Mouse (Mus musculus) forebrain, embryonic 14.5 days (tissue): ENCODE measurements around the gene Grik5. TPM values are rescaled to one million over a fixed set of nuclear protein-coding genes. Genes with fewer than 3 reads are reported as not detected.
"Not testable (repeated sequence)": the region's sequence is repeated elsewhere in the genome, so short reads cannot be mapped to it uniquely, and the experiment has no call there.

Experiments used
- ATAC-seq: fragments of 200-750 bp; cut with Nextera tagmentation; 2 replicates; pipeline ENCODE4 v1.8.0; 2017; ENCODE audit warnings: mild to moderate bottlenecking, moderate library complexity
- DNase-seq: peaks from one replicate; pipeline ENCODE4 v3.0.0-alpha.2; 2015; ENCODE audit warnings: low spot score
- H3K27ac ChIP-seq: fragments of 300-500 bp; sonication (generic); 2 replicates; pipeline ENCODE4 v1.5.1; 2014; ENCODE audit warnings: low read depth, mild to moderate bottlenecking, control low read depth, low read length, moderate library complexity
- H3K27me3 ChIP-seq: fragments of 300-500 bp; sonication (generic); replicated peaks from 2 replicates; pipeline ENCODE4 v1.6.1; 2014; ENCODE audit warnings: low read length, control low read depth, mixed read lengths; ENCODE audit not compliant: control insufficient read depth, insufficient read depth
- H3K36me3 ChIP-seq: fragments of 300-500 bp; sonication (generic); 2 replicates; pipeline ENCODE4 v1.6.1; 2014; ENCODE audit warnings: low read length, control low read depth; ENCODE audit not compliant: control insufficient read depth, insufficient read depth
- H3K4me1 ChIP-seq: fragments of 300-500 bp; sonication (generic); 2 replicates; pipeline ENCODE4 v1.6.1; 2014; ENCODE audit warnings: antibody characterized with exemption, low read length, control low read depth; ENCODE audit not compliant: control insufficient read depth, insufficient read depth
- H3K4me2 ChIP-seq: fragments of 300-500 bp; sonication (generic); 2 replicates; pipeline ENCODE4 v1.6.1; 2014; ENCODE audit warnings: mild to moderate bottlenecking, control low read depth, low read length
- H3K4me3 ChIP-seq: fragments of 300-500 bp; sonication (generic); 2 replicates; pipeline ENCODE4 v1.5.1; 2014; ENCODE audit warnings: low read depth, low read length, control low read depth
- H3K9ac ChIP-seq: fragments of 300-500 bp; sonication (generic); 2 replicates; pipeline ENCODE4 v1.6.1; 2014; ENCODE audit warnings: mild to moderate bottlenecking, low read length, control low read depth, moderate library complexity
- H3K9me3 ChIP-seq: fragments of 300-500 bp; sonication (generic); replicated peaks from 2 replicates; pipeline ENCODE4 v1.6.1; 2016; ENCODE audit warnings: low read length, control low read depth, mixed read lengths; ENCODE audit not compliant: control insufficient read depth
- WGBS: fragments of 180-500 bp; shearing (Covaris S2); extraction: QIAGEN DNeasy Blood & Tissue Kit; methylation state at CpG from one replicate; pipeline ENCODE4 v1.1.7; 2014; 5-methylcytosine and 5-hydroxymethylcytosine counted together
- polyA plus RNA-seq: library from polyadenylated mRNA; unstranded; fragments of >200 nt; fragmentation: Nextera tagmentation; extraction: Ambion mirVana; gene quantifications from 2 replicates; pipeline ENCODE4 v1.2.1, GENCODE M21; 2014

Gene Grik5
- polyA plus RNA-seq, 1 experiment from 2014 or later: 11.2 TPM

GRCm38 (mm10) chr7:25057888-25058287, 14.3 kb downstream of the Grik5 start:
- DNase-seq (no peak), ATAC-seq (no peak)
- no peak overlapping the region for H3K27ac ChIP-seq
- no peaks in the 10 kb centered on the region for H3K4me1 ChIP-seq
- 90% methylated on average over 5 of the region's 5 CpGs for WGBS
- no peak overlapping the region for H3K4me3 ChIP-seq
- H3K4me2 ChIP-seq: no peak overlapping the region
- H3K9ac ChIP-seq: no peak overlapping the region
- no peaks in the 10 kb centered on the region for H3K9me3 ChIP-seq
- H3K27me3 ChIP-seq: no peaks in the 10 kb centered on the region
- peaks cover 97% of the 10 kb centered on the region for H3K36me3 ChIP-seq

DNA sequence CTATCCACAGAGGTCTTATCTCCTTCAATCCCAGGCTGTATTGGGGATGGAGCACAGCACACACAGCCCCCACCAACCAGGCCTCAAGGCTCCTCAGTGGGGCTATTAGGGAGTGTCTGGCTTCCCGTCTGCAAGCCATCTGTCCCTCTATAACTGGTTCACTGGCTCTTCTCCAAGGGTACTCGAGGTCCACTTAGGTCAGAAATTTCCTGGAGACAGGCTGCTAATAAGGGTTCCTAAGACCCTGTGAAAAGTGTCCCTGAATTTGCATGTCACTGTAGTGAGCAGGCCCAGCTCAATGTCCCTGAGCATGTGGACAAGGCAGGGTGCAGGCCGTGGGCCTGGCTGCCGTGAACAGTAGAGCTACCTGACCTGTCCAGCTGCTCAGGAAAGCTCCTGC, 15.2 kb downstream of the Grik5 start:
- peaks cover 98% of the 10 kb centered on the region for H3K36me3 ChIP-seq
- DNase-seq (peak; percentile 19), ATAC-seq (no peak)
- no peak overlapping the region for H3K4me3 ChIP-seq
- H3K4me2 ChIP-seq: no peak overlapping the region
- no peak overlapping the region for H3K27ac ChIP-seq
- H3K27me3 ChIP-seq: no peaks in the 10 kb centered on the region
- no peaks in the 10 kb centered on the region for H3K9me3 ChIP-seq
- H3K9ac ChIP-seq: no peak overlapping the region
- no peaks in the 10 kb centered on the region for H3K4me1 ChIP-seq
- WGBS: 78% methylated on average over 4 of the region's 4 CpGs

- no peak overlapping the region for H3K9ac ChIP-seq
- no peak overlapping the region for H3K4me3 ChIP-seq
- DNase-seq (no peak), ATAC-seq (no peak)
- H3K4me1 ChIP-seq: no peaks in the 10 kb centered on the region
- H3K9me3 ChIP-seq: no peaks in the 10 kb centered on the region
- no peak overlapping the region for H3K27ac ChIP-seq
- WGBS: 96% methylated on average over 3 of the region's 3 CpGs
- H3K4me2 ChIP-seq: no peak overlapping the region
- no peaks in the 10 kb centered on the region for H3K27me3 ChIP-seq
- H3K36me3 ChIP-seq: peaks cover 96% of the 10 kb centered on the region
These were observed 19.6 kb downstream of the Grik5 start for GRCm38 (mm10) chr7:25052587-25052986.

DNA sequence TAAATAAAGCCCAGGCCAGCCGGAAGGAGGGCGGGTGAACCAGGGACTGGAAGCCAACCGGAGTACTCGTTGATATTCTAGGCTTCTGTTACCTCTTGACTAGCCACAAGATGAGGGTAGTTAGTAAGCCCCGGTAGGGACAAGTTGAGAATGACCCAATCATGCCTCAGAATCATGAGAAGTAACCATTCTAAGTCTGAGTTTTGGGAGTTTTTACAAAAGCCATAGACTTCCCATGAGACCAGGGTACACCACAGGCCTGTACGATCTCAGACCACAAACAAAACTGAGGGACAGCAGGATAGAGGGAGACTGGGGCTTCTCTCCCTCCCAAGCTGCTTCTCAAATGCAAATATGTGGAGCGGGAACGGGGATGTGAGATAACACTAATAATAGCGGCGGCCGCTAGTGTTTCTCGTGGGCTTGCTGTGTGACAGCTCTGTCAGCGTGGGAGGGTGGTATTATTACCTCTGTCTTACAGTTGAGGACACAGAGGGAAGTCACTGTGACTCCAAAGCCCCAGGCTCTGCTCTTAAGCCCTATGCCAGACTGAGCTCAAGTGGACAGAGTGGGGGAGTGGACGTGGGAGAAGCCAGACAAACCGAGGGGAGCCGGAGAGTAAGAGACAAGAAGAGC, 22.7 kb downstream of the Grik5 start:
- Histone ChIP-seq H3K27ac (no peak overlapping the region), H3K9ac (no peak overlapping the region), H3K4me3 (no peak overlapping the region), H3K27me3 (no peaks in the 10 kb centered on the region), H3K4me2 (no peak overlapping the region), H3K4me1 (no peaks in the 10 kb centered on the region), H3K36me3 (peaks cover 92% of the 10 kb centered on the region), H3K9me3 (no peaks in the 10 kb centered on the region)
- WGBS: 83% methylated on average over 16 of the region's 16 CpGs
- no peak for ATAC-seq
- DNase-seq: no peak

GRCm38 (mm10) chr7:25047363-25047762, 24.8 kb downstream of the Grik5 start:
- ATAC-seq: no peak
- Histone ChIP-seq H3K9ac (no peak overlapping the region), H3K4me3 (no peak overlapping the region), H3K4me1 (no peaks in the 10 kb centered on the region), H3K4me2 (no peak overlapping the region), H3K27me3 (no peaks in the 10 kb centered on the region), H3K9me3 (no peaks in the 10 kb centered on the region), H3K27ac (no peak overlapping the region), H3K36me3 (peaks cover 93% of the 10 kb centered on the region)
- peak; percentile 28 for DNase-seq
- 79% methylated on average over 8 of the region's 8 CpGs for WGBS

DNA sequence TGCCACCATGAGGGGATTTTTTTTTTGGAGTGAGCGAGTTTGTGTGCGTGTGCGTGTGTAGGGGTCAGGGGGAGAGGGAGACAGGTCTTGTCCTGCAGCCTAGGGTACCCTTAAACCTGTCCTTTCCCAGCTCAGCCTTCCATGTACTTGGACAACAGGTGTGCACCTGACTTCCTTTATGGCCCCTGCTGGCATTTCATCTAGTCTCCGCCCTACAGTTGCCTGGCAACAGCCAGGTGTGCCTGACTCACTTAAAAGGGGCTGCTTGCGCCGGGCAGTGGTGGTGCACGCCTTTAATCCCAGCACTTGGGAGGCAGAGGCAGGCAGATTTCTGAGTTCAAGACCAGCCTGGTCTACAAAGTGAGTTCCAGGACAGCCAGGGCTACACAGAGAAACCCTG, 27.5 kb downstream of the Grik5 start:
- not testable (repeated sequence) for H3K27me3 ChIP-seq, H3K4me2 ChIP-seq, H3K9me3 ChIP-seq, H3K9ac ChIP-seq, H3K4me1 ChIP-seq, ATAC-seq, DNase-seq, H3K27ac ChIP-seq, H3K4me3 ChIP-seq
- H3K36me3 ChIP-seq: peaks cover 95% of the 10 kb centered on the region
- WGBS: 98% methylated on average over 7 of the region's 7 CpGs

- DNase-seq (no peak), ATAC-seq (no peak)
- no peaks in the 10 kb centered on the region for H3K9me3 ChIP-seq
- no peaks in the 10 kb centered on the region for H3K4me1 ChIP-seq
- WGBS: 93% methylated on average over 12 of the region's 12 CpGs
- peaks cover 86% of the 10 kb centered on the region for H3K36me3 ChIP-seq
- no peak overlapping the region for H3K4me2 ChIP-seq
- H3K4me3 ChIP-seq: no peak overlapping the region
- no peaks in the 10 kb centered on the region for H3K27me3 ChIP-seq
- no peak overlapping the region for H3K27ac ChIP-seq
- no peak overlapping the region for H3K9ac ChIP-seq
These were observed 30.2 kb downstream of the Grik5 start for GRCm38 (mm10) chr7:25041921-25042320.

DNA sequence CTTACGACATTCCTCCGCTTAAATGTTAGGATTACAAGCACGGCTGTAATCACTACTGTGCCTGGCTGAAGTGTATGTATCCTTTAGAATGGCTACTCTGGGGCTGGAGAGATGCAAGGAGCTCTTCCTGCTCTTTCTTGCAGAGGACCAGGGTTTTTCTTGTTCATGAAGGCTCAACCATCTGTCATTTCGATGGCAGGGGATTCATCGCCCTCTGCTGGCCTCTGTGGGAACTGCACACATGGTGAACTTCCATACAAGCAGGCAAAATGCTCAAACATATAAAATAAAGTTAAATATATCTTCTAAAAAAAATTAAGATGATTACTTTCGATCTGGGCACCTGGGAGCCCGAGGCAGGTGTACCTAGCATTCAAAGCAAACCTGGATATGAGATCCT, 36.2 kb downstream of the Grik5 start:
- peak; percentile 87 for DNase-seq
- H3K4me1 ChIP-seq: no peaks in the 10 kb centered on the region
- peak; percentile 49; the same call in 1 of the 2 replicates for ATAC-seq
- no peak overlapping the region for H3K27ac ChIP-seq
- no peak overlapping the region for H3K4me2 ChIP-seq
- no peaks in the 10 kb centered on the region for H3K9me3 ChIP-seq
- peaks cover 74% of the 10 kb centered on the region for H3K36me3 ChIP-seq
- WGBS: 61% methylated on average over 7 of the region's 7 CpGs
- no peak overlapping the region for H3K4me3 ChIP-seq
- no peaks in the 10 kb centered on the region for H3K27me3 ChIP-seq
- no peak overlapping the region for H3K9ac ChIP-seq

DNA sequence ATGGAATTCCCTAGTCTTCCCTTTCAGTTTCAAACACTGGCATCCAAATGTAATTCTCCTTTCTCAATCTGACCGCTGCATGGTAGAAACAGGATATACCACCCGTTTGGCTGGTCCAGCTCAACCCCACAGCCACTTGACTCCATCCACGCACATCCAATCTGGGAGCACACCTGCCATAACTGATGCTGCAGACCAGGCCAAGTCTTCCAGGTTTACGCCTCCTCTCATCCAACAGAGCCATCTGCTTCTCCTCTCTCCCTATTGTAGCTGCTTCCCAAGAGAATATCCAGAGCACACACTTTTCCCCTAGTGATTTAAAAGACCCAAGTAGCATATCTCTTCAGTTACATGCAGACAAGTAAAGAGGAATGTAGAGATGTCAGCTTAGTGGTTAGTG, 37.4 kb downstream of the Grik5 start:
- H3K36me3 ChIP-seq: peaks cover 63% of the 10 kb centered on the region
- ATAC-seq (no peak), DNase-seq (no peak)
- H3K4me3 ChIP-seq: no peak overlapping the region
- no peak overlapping the region for H3K27ac ChIP-seq
- H3K9ac ChIP-seq: no peak overlapping the region
- no peaks in the 10 kb centered on the region for H3K4me1 ChIP-seq
- H3K4me2 ChIP-seq: no peak overlapping the region
- no peaks in the 10 kb centered on the region for H3K9me3 ChIP-seq
- H3K27me3 ChIP-seq: no peaks in the 10 kb centered on the region
- WGBS: 87% methylated on average over 4 of the region's 4 CpGs
